Mouse (Mus musculus): ENCODE measurements around the gene Bsg. TPM values are rescaled to one million over a fixed set of nuclear protein-coding genes. Genes with fewer than 3 reads are reported as not detected.
"Not testable (repeated sequence)": the region's sequence is repeated elsewhere in the genome, so short reads cannot be mapped to it uniquely, and the experiment has no call there.

Gene Bsg
- polyA plus RNA-seq, 1 experiment from 2014 or later, result 871 TPM

GRCm38 (mm10) chr10:79754856-79755516 is 50.7 kb downstream of the Bsg start, which contains the start of gene Fgf22:
Fgf22 (plus strand) TSS chr10:79755076.
- peak; percentile 85 for ATAC-seq (ENCODE audit: insufficient read depth)
- WGBS, result 2% methylated on average over 36 of the region's 36 CpGs
- peaks cover 38% of the 10 kb centered on the region for H3K36me3 ChIP-seq (ENCODE audit: insufficient read depth)
- peaks cover 5% of the 10 kb centered on the region; the same call in 1 of the 2 replicates for H3K4me1 ChIP-seq (ENCODE audit: insufficient read depth)
- peak within 1 kb of the TSS; percentile 60 for H3K4me2 ChIP-seq
- H3K27ac ChIP-seq (ENCODE audit: low read depth), result no peak within 1 kb of the TSS
- no peak for TF ChIP-seq CTCF (IDR thresholded peaks at IDR 0.05; ENCODE audit: low read depth)
- no peaks in the 10 kb centered on the region for H3K27me3 ChIP-seq (ENCODE audit: insufficient read depth, low read length)
- no peaks in the 10 kb centered on the region for H3K9me3 ChIP-seq (ENCODE audit: low read depth, low read length)
- H3K4me3 ChIP-seq (ENCODE audit: low read depth, low read length), result peak within 1 kb of the TSS; percentile 20
- peak within 1 kb of the TSS; percentile 32 for H3K9ac ChIP-seq
- DNase-seq, result peak; percentile 72

GRCm38 (mm10) chr10:79755854-79756253 is 51.6 kb downstream of the Bsg start:
- Histone ChIP-seq H3K4me2 (no peak overlapping the region), H3K36me3 (ENCODE audit: insufficient read depth) (peaks cover 46% of the 10 kb centered on the region), H3K4me1 (ENCODE audit: insufficient read depth) (peaks cover 5% of the 10 kb centered on the region; the same call in 1 of the 2 replicates), H3K4me3 (ENCODE audit: low read depth, low read length) (no peak overlapping the region), H3K27me3 (ENCODE audit: insufficient read depth, low read length) (no peaks in the 10 kb centered on the region), H3K9ac (no peak overlapping the region), H3K27ac (ENCODE audit: low read depth) (no peak overlapping the region), H3K9me3 (ENCODE audit: low read depth, low read length) (no peaks in the 10 kb centered on the region)
- DNase-seq, result no peak
- 76% methylated on average over 3 of the region's 3 CpGs for WGBS
- no peak for ATAC-seq (ENCODE audit: insufficient read depth)
- TF ChIP-seq CTCF (IDR thresholded peaks at IDR 0.05; ENCODE audit: low read depth), result no peak

GRCm38 (mm10) chr10:79756660-79757059 is 52.4 kb downstream of the Bsg start:
- no peak for DNase-seq
- Histone ChIP-seq H3K9ac (no peak overlapping the region), H3K36me3 (ENCODE audit: insufficient read depth) (peaks cover 55% of the 10 kb centered on the region), H3K4me2 (no peak overlapping the region), H3K27ac (ENCODE audit: low read depth) (no peak overlapping the region), H3K27me3 (ENCODE audit: insufficient read depth, low read length) (no peaks in the 10 kb centered on the region), H3K9me3 (ENCODE audit: low read depth, low read length) (no peaks in the 10 kb centered on the region), H3K4me1 (ENCODE audit: insufficient read depth) (peaks cover 5% of the 10 kb centered on the region; the same call in 1 of the 2 replicates), H3K4me3 (ENCODE audit: low read depth, low read length) (no peak overlapping the region)
- no peak for ATAC-seq (ENCODE audit: insufficient read depth)
- 83% methylated on average over 24 of the region's 24 CpGs for WGBS
- TF ChIP-seq CTCF (IDR thresholded peaks at IDR 0.05; ENCODE audit: low read depth), result no peak

- not testable (repeated sequence) for H3K27ac ChIP-seq (ENCODE audit: low read depth); H3K4me1 ChIP-seq (ENCODE audit: insufficient read depth); H3K9me3 ChIP-seq (ENCODE audit: low read depth, low read length); H3K4me2 ChIP-seq; H3K9ac ChIP-seq; ATAC-seq (ENCODE audit: insufficient read depth); DNase-seq; H3K27me3 ChIP-seq (ENCODE audit: insufficient read depth, low read length); H3K4me3 ChIP-seq (ENCODE audit: low read depth, low read length)
- 100% methylated on average over 1 of the region's 1 CpGs for WGBS
- peaks cover 68% of the 10 kb centered on the region for H3K36me3 ChIP-seq (ENCODE audit: insufficient read depth)
These were observed 55.4 kb downstream of the Bsg start for GRCm38 (mm10) chr10:79759675-79760074.

GRCm38 (mm10) chr10:79760603-79761143 is 56.4 kb downstream of the Bsg start:
- peaks cover 68% of the 10 kb centered on the region for H3K36me3 ChIP-seq (ENCODE audit: insufficient read depth)
- TF ChIP-seq CTCF (IDR thresholded peaks at IDR 0.05; ENCODE audit: low read depth), result no peak

More at GRCm38 (mm10) chr10:79760603-79761143, 56.4 kb downstream of the Bsg start:
- no peak overlapping the region for H3K9ac ChIP-seq
- H3K9me3 ChIP-seq (ENCODE audit: low read depth, low read length), result no peaks in the 10 kb centered on the region
- DNase-seq (no peak), ATAC-seq (ENCODE audit: insufficient read depth) (no peak)
- H3K4me3 ChIP-seq (ENCODE audit: low read depth, low read length), result no peak overlapping the region
- no peaks in the 10 kb centered on the region for H3K27me3 ChIP-seq (ENCODE audit: insufficient read depth, low read length)
- H3K27ac ChIP-seq (ENCODE audit: low read depth), result no peak overlapping the region
- no peak overlapping the region for H3K4me2 ChIP-seq
- peaks cover 5% of the 10 kb centered on the region for H3K4me1 ChIP-seq (ENCODE audit: insufficient read depth)
- 88% methylated on average over 11 of the region's 11 CpGs for WGBS

Other genes with a start within 250 kb of the Bsg start
- gene Vmn2r83, start 235.8 kb upstream of the Bsg start, polyA plus RNA-seq (2014; fragmentation: Nextera tagmentation; extraction: Ambion mirVana), result not detected in 2 replicates
- 34.9 and 37.1 TPM in 2 replicates for gene Plpp2, start 170.7 kb upstream of the Bsg start, polyA plus RNA-seq (2014; fragmentation: Nextera tagmentation; extraction: Ambion mirVana)
- gene Mier2, start 149.3 kb upstream of the Bsg start, polyA plus RNA-seq (2014; fragmentation: Nextera tagmentation; extraction: Ambion mirVana), result 49.6 and 55.3 TPM in 2 replicates
- gene Theg, start 117.2 kb upstream of the Bsg start, polyA plus RNA-seq (2014; fragmentation: Nextera tagmentation; extraction: Ambion mirVana), result not detected in 2 replicates
- gene C2cd4c, start 90.5 kb upstream of the Bsg start, polyA plus RNA-seq (2014; fragmentation: Nextera tagmentation; extraction: Ambion mirVana), result not detected in 2 replicates
- gene Shc2, start 66.6 kb upstream of the Bsg start, polyA plus RNA-seq (2014; fragmentation: Nextera tagmentation; extraction: Ambion mirVana), result 5.8 and 7.1 TPM in 2 replicates
- gene Odf3l2, start 58.8 kb upstream of the Bsg start, polyA plus RNA-seq (2014; fragmentation: Nextera tagmentation; extraction: Ambion mirVana), result not detected in 2 replicates
- 0.93 and 1.2 TPM in 2 replicates for gene Madcam1, start 39.9 kb upstream of the Bsg start, polyA plus RNA-seq (2014; fragmentation: Nextera tagmentation; extraction: Ambion mirVana)
- gene Tpgs1, start 35.1 kb upstream of the Bsg start, polyA plus RNA-seq (2014; fragmentation: Nextera tagmentation; extraction: Ambion mirVana), result 56.4 and 62.4 TPM in 2 replicates
- gene Cdc34, start 22.3 kb upstream of the Bsg start, polyA plus RNA-seq (2014; fragmentation: Nextera tagmentation; extraction: Ambion mirVana), result 88.2 and 92.9 TPM in 2 replicates
- 0.24 and 0.84 TPM in 2 replicates for gene Gzmm, start 15.5 kb upstream of the Bsg start, polyA plus RNA-seq (2014; fragmentation: Nextera tagmentation; extraction: Ambion mirVana)
- gene Hcn2, start 12.1 kb downstream of the Bsg start, polyA plus RNA-seq (2014; fragmentation: Nextera tagmentation; extraction: Ambion mirVana), result 0.14 TPM in 1 of 2 replicates, not detected in the other
- 44.2 and 44.6 TPM in 2 replicates for gene Polrmt, start 42.1 kb downstream of the Bsg start, polyA plus RNA-seq (2014; fragmentation: Nextera tagmentation; extraction: Ambion mirVana)
- gene Fgf22, start 50.6 kb downstream of the Bsg start, polyA plus RNA-seq (2014; fragmentation: Nextera tagmentation; extraction: Ambion mirVana), result 0.30 and 0.41 TPM in 2 replicates
- 107 and 123 TPM in 2 replicates for gene Rnf126, start 62.5 kb downstream of the Bsg start, polyA plus RNA-seq (2014; fragmentation: Nextera tagmentation; extraction: Ambion mirVana)
- gene Fstl3, start 72.8 kb downstream of the Bsg start, polyA plus RNA-seq (2014; fragmentation: Nextera tagmentation; extraction: Ambion mirVana), result 12.2 and 12.4 TPM in 2 replicates
- 0.11 TPM in 1 of 2 replicates, not detected in the other for gene Prss57, start 86.5 kb downstream of the Bsg start, polyA plus RNA-seq (2014; fragmentation: Nextera tagmentation; extraction: Ambion mirVana)
- gene Palm, start 89.1 kb downstream of the Bsg start, polyA plus RNA-seq (2014; fragmentation: Nextera tagmentation; extraction: Ambion mirVana), result 68.1 and 72.4 TPM in 2 replicates
- 5.0 and 6.1 TPM in 2 replicates for gene Misp, start 116.5 kb downstream of the Bsg start, polyA plus RNA-seq (2014; fragmentation: Nextera tagmentation; extraction: Ambion mirVana)
- 355 and 366 TPM in 2 replicates for gene Ptbp1, start 149.9 kb downstream of the Bsg start, polyA plus RNA-seq (2014; fragmentation: Nextera tagmentation; extraction: Ambion mirVana)
- gene Prtn3, start 170.0 kb downstream of the Bsg start, polyA plus RNA-seq (2014; fragmentation: Nextera tagmentation; extraction: Ambion mirVana), result 3.5 and 3.7 TPM in 2 replicates
- 31.3 and 37.4 TPM in 2 replicates for gene Plppr3, start 170.1 kb downstream of the Bsg start, polyA plus RNA-seq (2014; fragmentation: Nextera tagmentation; extraction: Ambion mirVana)
- 0.18 and 0.26 TPM in 2 replicates for gene Elane, start 181.8 kb downstream of the Bsg start, polyA plus RNA-seq (2014; fragmentation: Nextera tagmentation; extraction: Ambion mirVana)
- not detected in 2 replicates for gene Cfd, start 186.4 kb downstream of the Bsg start, polyA plus RNA-seq (2014; fragmentation: Nextera tagmentation; extraction: Ambion mirVana)
- 55.5 and 58.7 TPM in 2 replicates for gene Med16, start 204.4 kb downstream of the Bsg start, polyA plus RNA-seq (2014; fragmentation: Nextera tagmentation; extraction: Ambion mirVana)
- gene Gm26602, start 206.4 kb downstream of the Bsg start, polyA plus RNA-seq (2014; fragmentation: Nextera tagmentation; extraction: Ambion mirVana), result 4.1 TPM in 1 of 2 replicates, not detected in the other
- gene Kiss1r, start 212.5 kb downstream of the Bsg start, polyA plus RNA-seq (2014; fragmentation: Nextera tagmentation; extraction: Ambion mirVana), result 0.70 and 1.2 TPM in 2 replicates
- gene R3hdm4, start 216.7 kb downstream of the Bsg start, polyA plus RNA-seq (2014; fragmentation: Nextera tagmentation; extraction: Ambion mirVana), result 127 and 132 TPM in 2 replicates
- 5.1 and 5.4 TPM in 2 replicates for gene Arid3a, start 222.6 kb downstream of the Bsg start, polyA plus RNA-seq (2014; fragmentation: Nextera tagmentation; extraction: Ambion mirVana)